Mouse (Mus musculus): Measurements from ENCODE around the gene Exoc3.

The Exoc3 gene

DNA sequence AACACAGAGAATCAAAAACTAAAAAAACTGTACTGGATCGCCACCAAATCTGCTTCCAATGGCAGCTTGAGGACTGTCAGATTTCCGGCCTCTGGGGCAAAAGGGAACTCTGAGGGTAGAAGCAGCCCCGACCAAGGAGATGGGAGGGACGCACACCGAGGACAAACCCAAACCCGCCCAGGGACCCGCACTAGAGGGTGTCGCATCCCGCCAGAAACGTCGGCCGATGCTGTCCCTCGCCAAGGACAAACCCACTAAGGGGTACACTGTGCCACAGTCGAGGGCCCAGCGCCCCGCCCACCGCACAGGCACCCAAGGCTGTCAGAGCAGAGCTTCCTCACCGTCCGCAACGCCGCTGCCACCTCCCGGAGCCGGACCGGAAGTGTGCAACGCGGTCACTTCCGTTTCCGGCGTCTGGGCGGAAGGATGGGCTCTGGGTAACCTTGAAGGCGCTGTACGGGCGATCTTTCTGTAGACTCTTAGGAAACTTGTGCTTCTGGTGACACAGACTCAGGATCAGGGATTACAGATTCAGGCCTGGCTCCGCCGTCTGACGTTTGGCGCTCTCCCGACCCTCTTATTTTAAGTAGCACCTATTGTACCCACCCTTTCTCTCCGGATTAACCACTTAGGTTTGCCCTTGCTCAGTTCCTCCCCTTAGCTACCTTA is at the start of gene Exoc3:
Exoc3 (minus strand) TSS at position 416 of the 669 bp plus-strand sequence.
- peak; percentile 87 for DNase-seq (ENCODE audit: low spot score)

DNA sequence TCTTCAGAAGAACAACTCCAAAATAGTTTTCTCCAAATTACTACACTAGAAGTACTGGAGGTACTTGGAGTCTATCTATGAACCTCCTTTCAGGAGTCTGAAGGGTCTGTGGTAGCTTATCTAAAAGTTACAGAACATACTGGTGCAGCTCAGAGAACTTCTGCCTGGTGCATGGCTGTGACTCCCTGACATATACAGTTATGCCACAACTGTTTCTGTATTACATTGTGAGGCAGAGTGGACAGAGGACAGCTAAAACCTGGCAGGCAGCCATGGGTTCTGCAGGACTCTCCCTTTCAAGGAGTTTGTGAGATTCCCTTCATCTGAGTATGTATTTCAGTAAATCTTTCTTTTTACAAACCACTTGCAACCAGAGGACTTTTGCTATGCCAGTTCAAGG is 38.0 kb upstream of the Exoc3 start:
- no peak for DNase-seq (ENCODE audit: low spot score)

DNA sequence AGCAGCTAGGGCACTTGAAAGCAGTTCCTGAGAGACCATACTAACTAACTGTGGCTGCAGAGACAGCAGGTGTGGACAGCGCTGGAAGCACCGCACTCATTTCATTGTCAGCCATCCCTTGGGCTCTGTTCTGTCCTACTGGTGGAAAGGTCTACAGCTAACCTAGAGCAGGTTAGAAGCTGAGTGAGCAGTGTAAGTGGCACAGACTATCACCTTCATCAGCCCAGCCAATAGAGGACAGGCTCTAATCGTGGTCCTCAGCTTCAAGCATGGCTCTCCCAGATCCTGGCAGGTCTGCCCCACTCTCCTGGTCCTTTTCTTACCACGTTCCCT is 37.3 kb upstream of the Exoc3 start:
- no peak for DNase-seq (ENCODE audit: low spot score)

DNA sequence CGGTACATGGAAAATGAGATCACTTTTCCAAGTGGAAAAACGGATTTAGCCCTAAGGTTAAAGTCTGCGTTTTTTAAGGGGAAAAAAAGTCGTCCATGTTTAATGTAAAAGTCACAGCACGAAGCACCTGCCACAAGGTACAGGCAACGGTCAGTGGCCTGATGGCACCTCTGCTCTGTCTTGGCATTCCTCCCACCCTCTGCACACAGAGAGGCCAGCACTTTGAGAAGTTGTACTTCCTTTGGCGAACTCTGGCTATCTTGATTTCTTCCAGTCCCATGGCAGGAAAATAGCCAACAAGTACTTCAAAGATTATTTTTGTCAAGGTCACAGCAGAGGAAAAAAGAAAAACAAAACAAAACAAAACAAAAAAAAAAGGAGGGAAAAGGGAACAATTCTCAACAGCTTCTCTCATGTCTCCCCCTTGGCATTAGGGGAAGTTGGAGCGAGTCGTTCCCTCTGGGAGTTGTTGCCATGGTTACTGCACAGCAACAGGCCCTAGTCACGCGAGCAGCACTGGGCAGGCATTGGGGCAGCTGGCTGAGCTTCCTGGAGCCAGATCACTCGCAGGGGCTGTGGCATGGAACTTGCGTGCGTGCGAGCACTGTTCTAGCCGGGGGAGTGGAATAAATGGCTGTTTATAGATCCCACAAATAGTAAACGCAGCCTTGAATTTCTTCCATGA is 36.8 kb upstream of the Exoc3 start:
- peak; percentile 46 for DNase-seq (ENCODE audit: low spot score)

DNA sequence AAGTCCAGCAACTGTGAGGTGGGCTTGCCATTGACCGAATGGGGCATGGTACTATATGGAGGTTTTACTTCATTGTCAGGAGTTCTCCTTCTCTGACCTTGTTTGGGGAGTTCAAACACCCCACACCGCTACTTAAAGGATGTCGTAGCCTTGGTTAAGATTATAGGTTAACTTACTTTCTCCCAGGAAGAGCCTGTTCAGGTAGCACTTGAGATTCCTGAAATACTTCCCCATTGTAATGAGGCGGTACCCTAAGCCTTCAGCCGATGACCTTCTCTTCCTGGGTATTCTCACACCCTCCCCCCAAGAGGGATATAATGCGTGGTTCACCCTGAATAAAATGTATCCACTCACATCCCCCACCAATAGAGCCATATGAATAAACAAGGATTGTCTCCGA is 29.0 kb upstream of the Exoc3 start:
- no peak for DNase-seq (ENCODE audit: low spot score)

DNA sequence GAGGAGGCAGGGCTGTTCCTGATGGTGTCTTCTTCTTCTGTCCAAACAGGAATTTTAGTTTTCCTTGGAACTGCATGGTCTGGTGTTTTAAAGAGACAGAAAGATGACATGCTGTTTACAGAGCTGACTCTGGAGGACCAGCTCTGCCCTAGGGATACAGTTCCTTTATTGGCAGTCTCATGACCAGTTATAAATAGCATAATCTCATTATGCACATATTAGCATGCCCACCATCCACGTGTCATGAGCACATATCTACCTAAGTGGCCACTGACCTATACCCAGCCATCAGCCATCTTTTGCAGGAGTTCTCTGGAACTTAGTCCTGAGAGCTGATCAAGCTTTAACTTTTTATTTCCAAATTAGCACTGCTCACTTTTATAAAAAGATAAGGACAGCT is 12.1 kb upstream of the Exoc3 start:
- no peak for DNase-seq (ENCODE audit: low spot score)

DNA sequence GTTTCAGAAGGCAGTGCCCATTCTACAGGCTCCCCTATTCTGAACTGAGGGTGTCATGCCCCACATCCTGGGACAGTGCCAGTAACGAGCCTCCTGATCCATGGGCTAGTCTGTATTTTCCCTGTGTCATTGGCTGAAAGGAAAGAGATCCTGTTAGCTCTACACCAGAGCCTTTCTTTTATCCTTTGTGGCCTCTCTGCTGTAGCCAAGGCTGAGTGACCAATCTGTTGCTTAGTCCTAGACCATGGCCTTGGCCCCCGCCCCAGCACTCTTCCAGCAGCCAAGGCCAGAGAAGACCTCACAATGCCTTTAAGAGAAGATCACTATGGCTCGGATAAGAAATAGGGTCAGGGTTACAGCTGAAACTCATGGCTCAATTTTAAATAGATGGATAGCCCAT is 9.9 kb upstream of the Exoc3 start:
- no peak for DNase-seq (ENCODE audit: low spot score)

DNA sequence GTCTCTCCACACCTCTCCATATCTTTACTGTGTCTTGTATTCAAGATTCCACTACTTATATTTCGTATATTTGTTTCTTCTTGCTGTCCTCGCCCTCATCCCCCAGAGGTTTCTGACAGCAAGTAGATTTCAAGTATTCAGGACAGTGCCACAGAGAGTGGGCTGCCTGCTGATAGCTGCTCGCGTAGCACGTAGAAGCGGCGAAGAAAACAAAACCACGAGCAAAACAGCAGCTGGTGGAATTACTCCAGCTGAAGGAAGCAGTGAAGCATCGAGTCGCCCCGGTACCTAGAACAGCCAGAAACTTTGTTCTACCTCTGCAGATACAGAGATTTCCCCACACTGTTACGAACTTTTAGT is 434 bp upstream of the Exoc3 start:
- peak; percentile 13 for DNase-seq (ENCODE audit: low spot score)

DNA sequence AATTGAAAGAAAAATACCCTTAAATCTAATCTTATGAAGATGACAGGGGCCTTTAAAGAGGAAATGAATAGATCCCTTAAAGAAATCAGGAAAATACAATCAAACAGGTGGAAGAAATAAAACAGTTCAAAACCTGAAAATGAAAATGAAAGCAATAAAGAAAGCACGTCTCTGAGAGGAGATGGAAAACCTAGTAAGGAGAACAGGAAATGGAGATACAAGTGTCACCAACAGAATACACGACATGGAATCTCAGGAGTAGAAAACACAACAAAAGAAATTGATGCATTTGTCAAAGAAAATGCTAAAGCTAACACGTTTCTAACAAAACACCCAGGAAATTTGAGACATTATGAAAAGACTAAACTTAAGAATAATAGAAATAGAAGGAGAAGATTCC is 12.1 kb downstream of the Exoc3 start:
- DNase-seq (ENCODE audit: low spot score) = no peak

DNA sequence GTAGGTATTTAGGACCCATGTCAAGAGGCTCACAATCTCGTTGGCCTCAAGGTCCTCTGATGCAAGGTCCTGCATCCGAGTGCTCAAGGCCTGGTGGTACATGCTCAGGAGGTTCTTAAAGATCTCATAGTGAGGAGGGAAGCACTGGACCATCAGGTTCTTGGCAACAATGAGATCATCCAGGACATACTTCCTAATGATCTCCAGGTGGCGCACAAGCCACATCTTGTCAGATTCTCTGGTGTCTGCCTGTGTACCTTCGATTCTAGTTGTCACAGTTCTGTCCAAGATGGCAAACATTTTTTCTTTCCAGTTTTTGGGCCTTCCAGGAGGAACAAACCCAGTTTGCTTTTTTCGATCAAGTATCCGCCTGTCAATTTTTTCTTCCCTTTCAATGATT is 15.9 kb downstream of the Exoc3 start:
- DNase-seq (ENCODE audit: low spot score) = no peak

DNA sequence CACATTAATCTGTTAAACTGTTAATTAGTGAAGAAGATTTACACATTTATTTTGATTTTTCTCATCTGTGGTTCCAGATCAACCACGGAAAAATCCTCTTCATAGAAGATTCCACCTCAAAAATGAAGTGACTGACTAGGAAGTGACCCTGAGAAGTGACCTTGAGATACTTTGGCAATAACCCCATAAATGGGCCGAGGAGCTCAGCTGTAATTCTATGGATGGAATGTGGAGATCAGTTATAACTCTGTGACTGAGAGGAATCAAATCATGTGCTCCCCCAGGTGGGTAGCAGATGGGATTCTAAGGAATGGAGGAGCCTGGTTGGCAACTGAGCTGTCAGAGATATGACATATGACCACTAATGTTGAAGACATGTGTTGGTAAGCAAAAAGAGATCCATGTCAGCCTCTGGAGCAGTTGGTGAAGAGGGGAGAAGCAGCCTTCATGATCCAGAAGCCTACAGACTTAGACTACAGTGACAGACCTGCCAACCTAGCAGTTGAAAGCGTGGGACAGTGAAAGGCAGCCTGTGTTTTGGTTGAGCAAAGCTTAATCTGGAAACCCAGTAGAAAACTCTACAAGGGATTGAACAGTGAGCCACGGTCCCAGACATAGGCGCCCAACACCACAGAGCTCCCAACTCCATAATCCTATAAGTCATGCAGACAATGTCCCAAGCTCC is 25.4 kb downstream of the Exoc3 start:
- DNase-seq (ENCODE audit: low spot score) = no peak

DNA sequence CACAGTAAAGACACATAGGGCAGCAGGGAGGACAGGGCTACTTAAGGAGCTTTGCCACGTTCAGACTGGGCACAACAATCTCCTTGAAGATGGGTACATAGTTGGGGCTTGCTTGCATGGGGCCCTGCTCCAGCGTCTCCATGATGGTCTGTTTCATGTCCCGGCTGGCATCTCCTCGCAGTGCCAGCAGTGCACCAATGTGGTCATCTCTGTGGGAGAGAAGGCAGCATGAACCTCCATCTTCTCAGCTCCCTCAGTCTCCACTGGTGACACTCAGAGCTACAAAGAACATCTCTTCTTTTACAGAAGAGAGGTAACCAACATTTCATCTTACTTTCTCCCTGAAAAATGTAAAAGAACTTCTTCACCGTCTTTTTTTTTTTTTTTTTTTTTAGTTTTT is 36.5 kb downstream of the Exoc3 start:
- DNase-seq (ENCODE audit: low spot score) = no peak

DNA sequence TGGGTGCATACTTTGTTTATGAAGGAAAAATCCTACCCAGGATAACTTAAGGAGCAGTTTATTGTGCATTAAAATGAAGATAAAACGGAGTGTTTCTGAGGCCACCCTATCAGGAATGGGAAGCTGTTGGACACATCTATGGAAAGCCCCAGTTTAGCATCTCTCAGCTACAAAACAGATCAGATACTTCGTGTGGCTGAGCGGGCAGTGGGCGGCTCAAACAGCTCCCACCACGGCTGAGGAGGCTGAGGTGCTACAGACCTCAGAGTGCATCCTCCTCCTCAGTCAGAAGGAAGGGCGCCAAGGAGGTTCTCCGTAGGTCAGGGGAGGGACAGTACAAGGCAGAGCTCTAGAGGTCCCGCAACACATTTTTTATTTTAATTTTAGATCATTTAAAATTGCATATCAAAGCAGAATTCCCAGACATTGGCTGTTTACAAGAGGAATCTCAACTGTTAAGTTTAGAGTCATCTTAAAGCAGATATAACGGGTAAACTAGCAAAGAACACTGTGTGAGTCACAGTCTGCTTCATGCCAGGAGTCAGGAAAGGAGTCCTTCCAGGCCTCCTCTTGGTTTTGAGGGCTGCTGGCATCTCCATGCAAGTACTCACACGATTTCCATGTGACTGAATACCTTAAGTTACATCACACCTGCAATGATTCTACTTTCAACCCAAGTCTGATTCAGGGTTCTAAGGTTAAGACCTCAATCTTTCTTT is 38.9 kb downstream of the Exoc3 start:
- no peak for DNase-seq (ENCODE audit: low spot score)

DNA sequence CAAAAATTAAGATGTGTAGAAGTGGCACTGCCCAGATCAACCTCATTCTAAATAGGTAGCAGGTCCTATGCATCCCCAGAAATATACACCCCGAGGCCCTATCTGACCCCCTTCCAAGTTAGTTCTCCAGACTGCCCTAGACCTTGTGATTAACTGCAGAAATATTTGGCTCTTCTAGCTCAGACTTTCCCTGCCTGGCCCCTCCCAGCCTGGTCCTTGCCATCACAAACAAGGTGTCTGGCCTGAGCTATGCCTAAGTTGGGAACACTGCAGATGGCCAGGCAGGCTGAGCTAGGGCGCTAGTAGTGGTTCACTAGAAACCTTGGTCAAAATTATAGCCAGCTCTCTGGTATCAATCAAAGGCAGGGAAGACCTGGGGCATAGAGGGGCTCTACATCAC is 41.0 kb downstream of the Exoc3 start:
- DNase-seq (ENCODE audit: low spot score) = peak; percentile 21

DNA sequence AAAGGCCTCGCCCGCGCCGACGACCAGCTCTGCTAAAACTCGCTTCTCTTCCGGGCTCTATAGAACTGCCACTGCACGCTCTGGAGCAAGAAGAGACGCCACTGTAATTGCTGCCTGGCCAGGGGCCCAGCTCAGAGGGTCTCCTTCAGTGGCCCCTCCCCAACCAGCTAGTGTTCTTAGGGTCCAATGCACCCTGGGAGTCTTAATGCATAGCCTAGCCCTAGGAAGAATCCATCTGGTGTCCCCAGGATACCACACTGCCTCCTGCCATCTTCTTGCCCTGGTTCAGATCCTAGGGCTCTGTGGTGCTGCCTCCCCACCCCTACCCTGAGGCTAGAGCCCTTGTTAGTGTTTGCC is 41.5 kb downstream of the Exoc3 start:
- no peak for DNase-seq (ENCODE audit: low spot score)

DNA sequence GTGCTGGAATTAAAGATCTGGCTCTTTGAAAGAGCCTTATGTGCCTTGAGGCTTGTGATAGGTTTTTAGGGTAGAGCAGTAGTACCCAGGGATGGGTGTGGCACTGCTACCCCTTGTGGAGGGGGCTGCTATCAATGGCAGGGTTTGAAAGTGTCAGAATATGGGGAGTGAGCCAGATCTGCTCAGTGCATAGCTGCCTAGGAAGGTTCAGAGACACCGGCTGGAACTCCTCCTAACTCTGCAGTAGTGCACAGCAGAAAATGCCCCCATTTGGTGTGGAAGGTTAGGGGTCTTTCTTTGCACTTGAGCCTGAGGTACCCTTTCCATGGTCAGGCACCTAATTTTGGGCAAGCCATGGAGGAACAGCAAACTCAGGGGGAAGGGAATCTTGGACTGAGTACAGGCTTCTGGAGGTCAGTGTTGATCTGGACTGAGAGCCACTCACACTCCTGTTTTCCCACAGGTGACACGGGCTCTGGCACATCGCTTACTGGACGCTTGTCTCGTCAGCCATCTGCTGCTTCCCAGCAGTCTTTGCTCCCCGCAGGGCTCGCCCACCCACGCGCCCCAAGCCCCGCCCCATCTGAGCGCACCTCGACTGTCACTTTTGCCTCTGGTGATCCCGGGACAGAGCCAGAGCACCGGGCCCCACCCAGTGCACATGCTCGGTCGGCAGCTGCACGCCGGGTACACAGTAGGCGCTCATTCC is 42.0 kb downstream of the Exoc3 start:
- DNase-seq (ENCODE audit: low spot score) = peak; percentile 37

DNA sequence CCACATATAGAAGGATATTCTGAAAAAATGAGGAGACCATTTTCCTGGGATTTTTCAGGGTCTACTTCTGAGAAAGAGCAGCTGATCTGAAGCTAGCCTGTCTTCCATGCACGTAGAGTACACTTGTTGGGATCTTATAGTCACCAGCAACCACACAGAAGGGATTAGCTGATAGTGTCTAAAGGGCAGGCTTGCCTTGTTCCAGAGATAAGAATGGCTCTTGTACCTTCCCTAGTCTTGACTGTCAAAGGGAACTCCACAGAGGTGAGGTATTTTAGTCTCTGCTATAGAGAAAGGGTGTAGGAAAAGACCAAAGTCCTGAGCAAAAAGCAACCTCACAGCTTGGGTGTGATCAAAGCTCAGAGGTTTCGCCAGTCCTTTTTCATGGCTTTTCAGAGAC is 61.2 kb downstream of the Exoc3 start:
- no peak for DNase-seq (ENCODE audit: low spot score)

DNA sequence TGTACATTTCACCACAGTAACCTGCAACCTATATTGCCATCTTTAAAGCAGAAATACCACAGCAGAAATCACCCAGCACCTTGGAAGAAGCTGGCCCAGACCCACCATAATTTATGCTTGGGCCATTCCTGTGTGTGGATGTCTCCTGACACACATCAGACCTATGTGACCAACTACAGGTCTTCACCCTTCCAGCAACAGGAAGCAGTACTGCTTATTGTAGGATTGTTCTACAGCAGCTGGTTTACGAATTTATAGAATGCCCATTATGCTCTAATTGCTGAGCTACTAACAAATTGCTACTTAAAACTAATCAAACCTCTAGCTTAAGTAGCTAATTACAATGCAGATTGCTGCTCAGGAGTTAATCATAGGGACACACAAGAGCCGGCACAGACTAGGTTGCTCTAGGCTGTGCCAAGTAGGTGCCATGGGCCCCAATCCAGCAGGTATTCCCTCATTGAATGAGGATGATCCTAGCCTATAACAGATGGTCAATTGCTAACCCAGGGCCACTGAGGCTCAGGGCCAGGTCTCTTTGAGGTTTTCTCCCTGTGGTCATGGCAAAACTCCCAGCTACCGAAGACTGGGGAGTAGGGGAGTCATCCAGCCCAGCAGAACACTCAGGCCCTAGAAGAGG is 62.4 kb downstream of the Exoc3 start:
- no peak for DNase-seq (ENCODE audit: low spot score)

DNA sequence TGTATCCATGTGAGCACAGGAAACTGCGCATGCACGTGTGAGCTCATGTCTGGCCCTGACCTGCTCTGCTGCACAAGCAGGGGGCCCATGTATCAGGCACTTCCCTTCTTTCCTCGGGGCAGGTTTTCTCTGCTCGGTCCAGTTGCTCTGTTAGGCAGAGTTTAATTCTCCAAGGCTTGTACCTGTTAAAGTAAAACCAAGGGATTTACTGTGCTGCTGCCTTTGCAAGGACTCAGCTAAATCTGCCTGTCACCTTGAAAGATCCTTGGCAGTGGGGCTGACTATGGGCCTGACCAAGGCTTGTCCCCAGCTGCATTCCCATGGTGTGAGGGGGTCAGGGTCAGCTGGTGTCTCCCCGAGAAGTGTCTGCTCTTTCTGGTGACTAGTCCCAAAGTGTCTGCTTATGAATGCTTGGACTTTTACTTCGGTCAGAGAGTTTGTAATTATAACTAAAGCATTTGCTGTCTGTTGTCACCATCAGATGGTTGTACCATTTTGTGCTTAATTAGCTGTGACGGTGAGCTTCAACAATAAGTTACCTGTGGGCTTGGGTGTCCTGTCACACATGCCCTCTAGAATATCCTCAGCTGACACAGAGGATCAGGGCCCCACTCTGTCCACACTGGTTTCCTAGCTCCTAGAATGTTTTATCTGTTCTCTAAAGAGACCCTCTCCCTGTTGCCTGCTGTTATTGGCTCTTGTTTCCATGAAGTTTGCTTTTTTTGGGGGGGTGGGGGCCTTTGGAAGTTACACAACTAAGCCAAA is 64.2 kb downstream of the Exoc3 start:
- DNase-seq (ENCODE audit: low spot score) = no peak

DNA sequence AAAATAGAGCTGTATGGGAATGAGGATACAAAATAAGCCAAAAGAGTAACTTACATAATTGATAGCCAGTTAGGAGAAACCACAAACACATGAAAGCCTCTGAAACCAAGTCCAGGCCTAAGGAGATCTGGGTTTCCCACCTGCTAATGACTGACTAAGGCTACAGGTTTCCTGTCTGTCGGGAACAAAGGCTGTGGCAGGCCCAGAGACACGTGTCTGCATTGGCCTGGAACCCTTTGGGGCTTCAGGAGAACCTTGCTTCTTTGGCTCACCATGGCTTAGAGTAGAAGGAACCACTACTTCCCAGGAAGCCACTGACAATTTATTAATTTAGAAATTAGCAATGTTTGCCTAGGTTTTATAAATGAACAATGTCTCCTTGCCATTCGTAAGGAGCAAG is 65.2 kb downstream of the Exoc3 start:
- DNase-seq (ENCODE audit: low spot score) = no peak

DNA sequence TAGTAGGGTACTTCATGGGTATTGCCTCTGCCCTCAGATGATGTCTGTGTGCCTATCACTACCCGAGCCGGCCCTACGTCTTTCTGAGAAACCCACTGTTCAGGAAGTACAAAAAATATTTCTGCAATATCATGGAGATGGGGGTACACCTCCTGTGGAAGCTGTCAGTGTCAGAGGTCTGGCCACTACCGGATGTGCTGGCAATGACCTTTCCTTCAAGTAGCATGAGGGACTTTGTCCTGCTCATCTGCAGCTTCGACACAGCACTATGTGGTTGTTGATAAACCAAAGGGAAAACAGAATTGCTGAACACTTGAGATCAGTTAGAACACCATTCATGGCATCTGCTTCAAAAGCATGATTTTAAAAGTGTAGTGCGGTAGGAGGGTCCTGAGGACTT is 67.7 kb downstream of the Exoc3 start:
- no peak for DNase-seq (ENCODE audit: low spot score)
